Mouse (Mus musculus) adrenal gland, adult 18-20 months (tissue): ENCODE measurements around the gene Slc22a23. TPM values are rescaled to one million over a fixed set of nuclear protein-coding genes. Genes with fewer than 3 reads are reported as not detected.

Experiments used
- DNase-seq, 2 experiments: peaks; one replicate each; pipeline ENCODE4 v3.0.0; 2021 to 2022; ENCODE audit warnings: low spot score in 2 of 2
- total RNA-seq, 2 experiments: library from RNA; stranded (reverse); gene quantifications; 1 replicate in 1 of 2; 2 replicates in 1 of 2; pipeline ENCODE4 v1.2.3; 2021

The Slc22a23 gene
- total RNA-seq, 2 experiments from 2014 or later, result 7.1 to 10.3 TPM

DNA sequence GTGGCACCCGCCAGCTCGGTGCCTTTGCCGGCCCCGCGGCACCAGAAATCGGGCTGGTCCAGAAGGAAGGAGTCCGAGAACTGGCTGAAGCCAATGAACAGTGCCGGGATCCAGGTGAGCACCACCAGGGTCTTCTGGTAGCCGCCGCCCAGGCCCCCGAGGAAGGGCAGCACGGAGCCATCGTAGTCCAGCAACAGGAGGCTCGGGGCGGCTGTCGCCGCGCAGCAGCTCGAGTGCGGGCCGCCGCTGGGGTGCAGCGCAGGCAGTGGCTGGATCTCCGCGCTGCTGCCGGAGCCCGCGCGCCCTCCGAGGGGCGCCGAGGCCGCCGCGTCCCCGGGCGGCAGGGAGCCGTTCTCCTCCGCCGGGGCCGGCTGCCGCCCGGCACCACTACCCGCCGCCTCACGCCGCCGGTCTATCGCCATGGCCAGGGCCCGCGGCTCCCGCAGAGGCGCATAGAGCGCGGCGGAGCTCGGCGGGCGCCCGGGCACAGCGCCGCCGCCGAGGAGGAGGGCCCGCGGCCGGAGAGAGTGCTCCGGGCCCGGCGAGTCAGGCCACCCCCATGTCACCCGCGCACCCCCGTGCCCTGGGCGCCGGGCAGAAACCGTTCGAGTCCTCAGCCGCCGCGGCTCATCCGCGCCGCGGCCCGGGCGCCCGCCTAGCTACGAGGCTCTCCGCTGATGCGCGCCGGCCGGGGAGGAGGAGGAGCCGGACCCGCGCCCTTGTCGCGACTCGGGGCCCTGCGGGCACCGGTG is 430 bp downstream of the Slc22a23 start:
- peak; percentile 41 to 44 for DNase-seq

GRCm38 (mm10) chr13:34343719-34344375 is 1.1 kb downstream of the Slc22a23 start:
- peak in 1 of 2 experiments; percentile 7 for DNase-seq

DNA sequence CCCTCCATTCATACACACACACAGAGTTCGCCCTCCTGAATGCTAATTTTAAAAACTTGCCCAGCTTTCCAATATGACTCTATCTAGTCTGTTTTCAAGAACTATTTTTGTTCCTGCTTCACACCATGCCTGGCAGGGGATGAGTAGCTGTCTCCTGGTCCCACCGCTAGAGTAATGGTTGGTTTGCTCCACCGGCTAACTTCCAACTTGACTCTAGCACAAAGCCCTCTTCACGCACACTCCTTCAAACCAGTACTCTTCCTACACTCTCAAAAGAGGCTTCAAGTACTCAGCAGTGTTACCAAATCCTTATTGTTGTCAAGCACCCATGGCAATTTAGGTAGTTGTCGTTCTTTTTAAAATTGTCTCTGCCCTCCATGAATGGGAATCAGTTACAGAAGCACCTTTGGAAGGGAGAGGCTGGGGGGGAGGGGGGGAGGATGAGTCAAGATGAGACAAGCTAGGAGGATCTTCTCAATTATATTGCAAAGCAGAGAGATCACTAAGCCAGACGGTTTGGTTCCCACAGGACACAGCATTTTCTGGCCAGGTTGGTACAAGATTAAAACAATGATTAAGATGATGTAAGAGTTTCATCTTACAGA is 2.6 kb downstream of the Slc22a23 start:
- no peak for DNase-seq

GRCm38 (mm10) chr13:34336895-34337294 is 8.1 kb downstream of the Slc22a23 start:
- DNase-seq, result no peak

- DNase-seq, result no peak
Measured at GRCm38 (mm10) chr13:34334847-34335246, 10.1 kb downstream of the Slc22a23 start.

GRCm38 (mm10) chr13:34332762-34333161 is 12.2 kb downstream of the Slc22a23 start:
- peak in 1 of 2 experiments; percentile 12 for DNase-seq

DNA sequence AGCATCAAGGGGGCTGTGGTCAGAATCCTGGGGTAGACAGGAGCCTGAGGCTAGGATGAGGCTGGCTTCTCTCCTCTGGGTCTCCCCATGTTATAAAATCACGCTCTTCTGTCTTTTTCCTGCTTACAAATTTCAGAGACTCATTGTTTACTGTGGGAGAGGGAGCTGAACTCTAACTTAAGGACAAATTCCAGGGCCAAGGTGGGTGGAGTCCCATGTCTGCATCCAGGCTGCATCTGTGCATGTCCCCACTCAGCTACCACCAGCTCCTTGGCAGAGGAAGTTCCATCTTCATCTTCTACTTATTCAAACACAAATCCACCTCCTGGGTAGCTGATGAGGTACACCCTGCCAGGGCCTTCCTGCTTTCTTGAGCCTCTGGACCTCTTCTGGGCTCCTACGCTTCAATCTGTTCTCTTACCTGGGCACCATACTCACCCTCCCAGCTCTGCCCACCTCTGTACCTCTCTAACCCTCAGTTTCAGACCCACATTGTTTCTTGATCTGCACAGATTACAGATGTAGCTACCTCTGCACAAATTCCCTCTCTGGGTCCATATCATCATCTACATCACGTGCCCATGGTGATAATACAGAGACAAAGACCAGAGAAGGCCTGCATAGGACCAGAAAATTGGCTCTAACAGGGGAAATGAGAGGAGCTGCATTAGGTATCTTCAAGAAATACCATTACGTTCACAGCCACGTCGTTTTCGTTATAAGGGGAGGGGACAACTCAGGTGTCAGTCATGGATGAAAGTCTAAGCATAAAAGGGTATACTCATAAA is 13.4 kb downstream of the Slc22a23 start:
- no peak for DNase-seq

- no peak for DNase-seq
Measured at GRCm38 (mm10) chr13:34329589-34329988, 15.4 kb downstream of the Slc22a23 start.

DNA sequence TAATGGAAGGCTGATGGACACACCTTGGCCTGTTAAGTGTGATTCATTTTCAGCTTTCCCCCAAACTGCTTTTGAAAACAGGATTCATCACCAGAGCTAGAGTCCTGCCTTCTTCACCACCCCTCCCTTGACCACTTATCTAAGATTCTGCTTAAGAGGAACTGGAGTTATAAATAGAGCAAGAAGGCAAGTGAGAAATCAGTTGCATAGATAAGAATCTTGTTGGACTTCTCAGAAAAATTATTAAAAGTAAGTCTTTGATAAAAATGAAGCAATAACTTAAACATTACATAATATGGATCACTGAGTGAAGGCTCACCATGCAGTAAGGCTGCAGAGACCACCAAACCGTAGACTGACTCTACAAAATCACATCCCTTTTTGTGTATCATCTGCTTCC is 18.0 kb downstream of the Slc22a23 start:
- no peak for DNase-seq

DNA sequence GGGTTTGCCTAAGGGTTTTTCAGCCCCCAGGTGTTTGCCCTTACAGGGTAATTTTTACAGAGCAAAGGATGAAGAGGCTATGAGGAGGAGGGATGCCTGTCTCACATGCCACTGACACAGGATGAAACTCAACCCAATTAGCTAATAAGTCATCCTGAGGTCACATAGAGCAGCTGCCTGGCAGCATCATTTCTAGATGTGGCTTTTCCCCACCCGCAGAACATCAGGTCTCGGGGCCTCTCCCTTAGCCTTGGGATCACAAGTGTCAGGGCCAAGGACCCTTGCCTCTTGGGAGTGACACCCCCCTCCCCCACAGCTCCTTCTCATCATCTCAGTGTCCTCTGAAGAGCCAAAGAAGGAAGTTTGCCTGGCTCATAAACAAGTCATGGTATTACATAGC is 21.6 kb downstream of the Slc22a23 start:
- DNase-seq, result no peak

- no peak for DNase-seq
Measured at GRCm38 (mm10) chr13:34320482-34320881, 24.5 kb downstream of the Slc22a23 start.

GRCm38 (mm10) chr13:34317051-34317450 is 27.9 kb downstream of the Slc22a23 start:
- DNase-seq, result no peak

- no peak for DNase-seq
Measured at GRCm38 (mm10) chr13:34316511-34316910, 28.5 kb downstream of the Slc22a23 start.

DNA sequence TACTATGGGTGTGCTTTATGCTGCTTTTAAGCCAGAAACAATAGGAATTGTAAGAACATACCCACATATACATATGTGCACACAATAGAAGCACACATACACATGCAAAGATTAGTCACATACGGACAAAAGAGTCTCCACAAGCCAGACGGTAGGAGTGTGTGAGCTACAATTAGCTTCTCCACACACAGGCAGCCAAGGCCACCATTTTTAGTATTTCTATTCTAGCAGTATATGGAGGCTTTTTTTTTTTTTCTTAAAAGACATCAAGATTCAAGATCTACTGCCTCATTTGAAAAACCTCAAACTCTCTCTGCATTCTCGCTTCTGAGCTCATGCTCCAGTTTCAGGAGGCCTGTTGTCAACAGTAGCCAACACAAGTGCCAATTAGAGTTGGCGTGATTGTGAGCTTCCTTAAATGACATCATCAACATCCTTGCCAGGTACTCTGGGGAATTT is 31.9 kb downstream of the Slc22a23 start:
- DNase-seq, result no peak

- no peak for DNase-seq
Measured at GRCm38 (mm10) chr13:34312346-34313002, 32.5 kb downstream of the Slc22a23 start.

DNA sequence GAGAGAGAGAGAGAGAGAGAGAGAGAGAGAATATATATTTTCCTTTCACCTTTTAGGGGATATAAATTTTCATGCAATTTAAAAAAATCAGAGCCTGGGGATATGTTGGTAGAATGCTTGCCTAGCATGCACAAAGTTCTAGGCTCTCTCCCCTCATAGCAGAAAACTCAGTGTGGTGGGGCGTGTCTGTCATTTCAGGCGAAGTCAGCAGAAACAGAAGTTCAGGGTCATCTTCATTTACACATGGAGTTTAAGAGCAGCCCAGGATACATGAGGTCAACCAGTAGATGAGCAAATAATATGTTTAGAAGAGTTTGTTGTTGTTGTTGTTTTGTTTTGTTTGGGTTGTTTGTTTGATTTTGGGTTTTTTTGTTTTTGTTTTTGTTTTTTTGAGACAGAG is 33.4 kb downstream of the Slc22a23 start:
- DNase-seq, result no peak

- DNase-seq, result no peak
Measured at GRCm38 (mm10) chr13:34308604-34308927, 36.4 kb downstream of the Slc22a23 start.

DNA sequence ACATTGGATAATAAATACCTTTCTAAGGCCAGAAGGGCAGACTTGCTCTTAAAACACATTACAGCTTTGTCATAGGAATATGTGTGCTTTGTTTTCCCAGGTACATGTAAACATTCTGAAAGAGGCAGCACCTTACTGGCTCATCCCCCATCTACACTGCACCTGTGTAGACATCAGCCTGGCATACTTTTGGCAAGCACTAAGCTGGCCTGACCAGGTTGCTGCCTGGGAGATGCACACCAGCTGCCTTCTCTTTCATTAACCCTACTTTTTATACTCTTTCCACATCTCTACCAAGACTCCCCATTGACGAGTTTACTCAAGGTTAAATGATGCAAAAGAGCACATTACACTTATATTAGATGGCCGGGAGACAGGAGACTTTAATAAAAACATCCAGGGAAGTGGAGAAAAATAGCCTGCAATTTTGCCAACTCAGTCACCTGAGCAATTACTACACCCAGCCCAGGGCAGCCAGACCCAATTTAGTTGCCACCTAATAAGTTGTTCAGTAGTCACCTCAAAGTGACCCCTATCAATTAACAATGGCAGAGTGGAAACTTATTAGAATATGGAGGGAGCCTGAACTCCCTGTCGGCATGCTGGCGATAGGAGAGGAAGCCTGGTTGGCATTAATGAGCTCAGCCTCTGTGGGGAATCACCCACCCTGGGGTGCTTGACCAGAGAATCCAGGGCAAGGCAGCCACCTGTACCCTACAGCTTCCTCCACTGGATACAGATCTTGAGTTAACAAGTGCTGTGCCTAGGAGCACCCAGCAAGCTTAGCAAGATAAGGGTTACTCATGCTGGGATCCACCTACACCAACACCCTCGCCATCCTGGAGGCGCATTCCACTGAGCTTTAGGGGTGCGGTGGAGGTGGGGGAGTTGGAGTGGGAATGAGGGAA is 37.0 kb downstream of the Slc22a23 start:
- no peak for DNase-seq

GRCm38 (mm10) chr13:34305964-34306671 is 38.9 kb downstream of the Slc22a23 start:
- no peak for DNase-seq
